Mouse (Mus musculus) lung, postnatal 14 days (tissue): Measurements from ENCODE around the gene Atp6v0a4.

ENCODE experiments used
- DNase-seq: peaks from one replicate; pipeline ENCODE4 v3.0.0; 2021

Gene Atp6v0a4

DNA sequence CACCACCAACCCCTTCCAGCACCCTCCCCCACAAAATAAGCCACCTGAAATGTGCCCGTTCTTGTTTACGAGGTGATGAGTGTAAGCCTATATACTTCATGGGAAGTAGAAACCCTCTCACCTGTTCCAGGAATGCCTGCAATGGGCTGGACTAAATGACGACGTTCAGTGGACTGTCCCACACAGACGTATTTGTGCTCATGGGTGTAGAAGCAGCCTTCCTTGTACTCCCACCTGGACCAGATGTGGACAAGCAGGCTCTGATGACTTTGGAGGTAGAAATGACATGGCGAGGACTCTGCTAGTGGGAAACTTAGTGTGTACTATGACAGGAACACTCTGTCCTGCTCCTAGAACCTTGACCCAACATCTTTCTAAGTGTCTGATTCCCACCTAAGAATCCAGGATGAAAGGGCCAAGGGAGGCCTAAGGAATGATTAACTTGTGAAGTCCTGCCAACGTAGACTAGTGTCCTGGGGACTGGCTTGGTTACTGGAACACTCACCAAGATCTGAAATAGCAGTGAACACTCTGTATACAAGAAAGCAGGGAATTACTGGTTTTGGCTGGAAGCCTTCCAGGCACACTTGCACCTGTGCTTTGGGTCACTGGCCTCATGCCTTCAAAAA, at the start of gene Atp6v0a4:
TSS of gene Atp6v0a4 (minus strand) at position 380 of the 629 bp plus-strand sequence.
- DNase-seq, result no peak

DNA sequence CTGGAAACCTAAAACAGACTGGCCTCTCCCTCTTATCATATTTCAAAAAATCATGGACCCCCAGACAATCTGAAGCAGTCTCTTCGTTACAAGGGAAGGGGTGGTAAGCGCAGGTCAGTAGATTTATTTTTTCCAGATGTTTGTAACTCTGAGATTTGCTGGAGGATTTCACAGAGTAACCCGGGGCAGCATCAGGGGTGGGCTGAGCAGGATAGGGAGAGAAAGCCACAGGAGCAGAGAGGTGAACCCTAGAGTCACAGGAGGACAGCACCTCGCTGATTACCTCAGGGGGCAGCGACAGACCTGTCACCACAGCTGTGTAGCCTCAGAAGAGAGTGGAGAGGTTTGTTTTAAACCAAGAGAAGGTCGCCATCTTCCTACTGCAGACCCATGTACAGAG, 41.0 kb upstream of the Atp6v0a4 start:
- DNase-seq, result no peak

- no peak for DNase-seq
Observed at GRCm38 (mm10) chr6:38164705-38165104, 40.3 kb upstream of the Atp6v0a4 start.

DNA sequence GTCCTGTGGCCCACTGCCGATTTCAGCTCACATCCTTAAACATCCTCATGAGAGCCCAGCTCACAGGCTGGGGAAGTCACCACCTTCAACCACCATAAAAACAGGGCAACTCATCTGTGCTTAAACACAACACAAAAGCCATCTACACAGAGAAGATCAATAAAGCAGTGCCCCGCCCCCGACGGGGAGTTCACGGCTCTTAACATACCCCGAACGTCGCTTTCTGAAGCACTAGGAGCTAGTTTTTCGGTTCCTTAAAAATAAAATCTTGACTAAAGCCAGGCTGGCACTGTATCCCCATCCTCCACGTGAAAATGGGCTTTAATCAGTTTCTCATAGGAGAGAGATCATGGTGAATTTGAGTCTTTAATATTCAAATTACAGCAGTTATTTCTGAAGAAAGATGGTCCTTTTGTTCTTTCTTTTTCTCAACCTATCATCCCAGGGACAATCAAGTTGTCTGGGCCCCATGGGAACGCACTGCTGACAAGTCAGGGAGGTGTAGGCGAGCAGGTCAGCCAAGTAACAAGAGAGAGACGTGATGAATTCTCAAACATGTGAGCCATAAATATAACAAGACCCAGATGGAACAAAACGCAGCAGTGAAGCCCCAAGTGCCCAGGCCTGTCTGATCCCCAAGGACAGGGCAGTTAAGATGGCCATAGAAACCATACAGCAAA, 38.6 kb upstream of the Atp6v0a4 start:
- DNase-seq, result no peak

DNA sequence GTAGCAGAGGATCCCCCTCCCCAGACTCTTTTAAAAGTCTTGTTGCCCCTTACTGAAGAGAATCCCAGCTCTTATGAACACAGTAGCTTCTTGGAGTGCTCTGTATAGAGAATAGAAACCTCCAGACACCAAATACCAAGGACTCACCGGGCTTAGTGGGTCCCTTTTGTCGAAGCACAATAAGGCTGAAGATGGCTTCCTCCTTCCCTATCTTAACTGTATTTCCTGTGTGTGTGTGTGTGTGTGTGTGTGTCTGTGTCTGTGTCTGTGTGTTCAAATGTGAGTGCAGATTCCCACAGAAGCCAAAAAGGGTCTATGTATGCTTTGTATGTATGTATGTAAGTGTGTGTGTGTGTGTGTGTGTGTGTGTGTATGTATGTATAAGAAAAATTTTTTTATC, 36.2 kb upstream of the Atp6v0a4 start:
- DNase-seq, result no peak

- peak; percentile 95 for DNase-seq
Observed at GRCm38 (mm10) chr6:38160102-38160501, 35.7 kb upstream of the Atp6v0a4 start.

GRCm38 (mm10) chr6:38159576-38159975, 35.2 kb upstream of the Atp6v0a4 start:
- DNase-seq, result no peak

GRCm38 (mm10) chr6:38157925-38158324, 33.5 kb upstream of the Atp6v0a4 start:
- DNase-seq, result no peak

DNA sequence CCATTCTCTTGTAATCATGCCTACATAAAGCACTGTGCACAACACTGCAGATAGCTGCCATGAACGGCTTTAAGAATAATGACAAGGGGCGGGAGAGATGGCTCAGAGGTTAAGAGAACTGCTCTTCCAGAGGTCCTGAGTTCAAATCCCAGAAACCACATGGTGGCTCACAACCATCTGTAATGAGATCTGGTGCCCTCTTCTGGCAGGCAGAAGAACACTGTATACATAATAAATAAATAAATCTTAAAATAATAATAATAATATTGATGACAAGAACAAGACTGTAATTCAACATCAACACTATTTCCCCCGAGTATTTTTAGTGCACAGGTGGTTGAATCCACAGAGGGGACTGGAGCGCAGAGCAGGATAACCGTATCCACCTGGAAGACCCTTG, 31.8 kb upstream of the Atp6v0a4 start:
- no peak for DNase-seq

- no peak for DNase-seq
Observed at GRCm38 (mm10) chr6:38152305-38152704, 27.9 kb upstream of the Atp6v0a4 start.

DNA sequence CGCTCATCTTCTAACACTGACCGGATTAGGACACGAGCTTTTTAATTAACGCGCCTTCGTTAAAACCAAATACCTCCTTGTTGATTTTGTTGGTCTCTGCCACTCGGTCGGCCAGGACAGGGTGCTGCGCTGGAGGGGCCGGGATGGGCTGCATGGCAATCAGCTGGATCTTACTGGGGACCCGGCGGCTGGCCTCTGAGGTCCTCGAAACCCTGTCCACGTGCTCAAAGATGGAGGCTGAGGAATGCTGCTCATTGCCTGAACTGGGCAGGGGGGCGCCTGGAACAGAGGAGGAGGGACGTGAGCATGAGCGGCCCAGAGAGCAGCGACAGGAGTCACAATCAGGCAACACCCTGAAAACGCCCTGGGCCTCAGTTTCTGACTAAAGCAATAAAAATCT, 25.1 kb upstream of the Atp6v0a4 start:
- no peak for DNase-seq

- DNase-seq, result no peak
Observed at GRCm38 (mm10) chr6:38148626-38149025, 24.2 kb upstream of the Atp6v0a4 start.

GRCm38 (mm10) chr6:38147301-38147700, 22.9 kb upstream of the Atp6v0a4 start:
- no peak for DNase-seq

DNA sequence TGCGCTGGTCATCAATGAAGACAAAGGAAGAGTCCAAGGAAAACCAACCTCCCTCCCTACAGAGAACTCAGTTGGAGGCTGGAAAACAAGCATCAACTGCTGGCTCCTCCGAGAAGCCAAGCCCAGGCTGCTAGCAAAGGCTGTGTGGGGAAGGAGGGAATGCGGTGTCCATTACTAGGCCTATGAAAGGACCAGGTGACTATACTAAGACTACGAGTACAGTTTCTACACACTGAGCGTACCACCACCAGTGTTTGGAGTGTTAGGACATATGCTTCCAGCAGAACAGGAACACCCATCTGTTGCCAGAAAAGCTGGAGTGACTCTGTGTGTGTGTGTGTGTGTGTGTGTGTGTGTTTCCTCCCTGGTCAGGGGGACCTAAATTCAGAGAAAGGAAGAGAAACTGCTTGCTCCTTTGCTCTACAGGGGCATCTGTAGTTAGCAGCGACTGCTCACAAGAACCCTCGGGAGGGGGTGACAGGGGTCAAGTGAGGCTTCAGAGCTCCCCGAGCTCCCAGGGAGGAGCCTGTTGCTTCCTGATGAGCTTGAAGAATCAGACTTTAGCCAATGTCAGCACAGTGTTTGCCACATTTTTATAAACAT, 21.2 kb upstream of the Atp6v0a4 start:
- DNase-seq, result no peak

DNA sequence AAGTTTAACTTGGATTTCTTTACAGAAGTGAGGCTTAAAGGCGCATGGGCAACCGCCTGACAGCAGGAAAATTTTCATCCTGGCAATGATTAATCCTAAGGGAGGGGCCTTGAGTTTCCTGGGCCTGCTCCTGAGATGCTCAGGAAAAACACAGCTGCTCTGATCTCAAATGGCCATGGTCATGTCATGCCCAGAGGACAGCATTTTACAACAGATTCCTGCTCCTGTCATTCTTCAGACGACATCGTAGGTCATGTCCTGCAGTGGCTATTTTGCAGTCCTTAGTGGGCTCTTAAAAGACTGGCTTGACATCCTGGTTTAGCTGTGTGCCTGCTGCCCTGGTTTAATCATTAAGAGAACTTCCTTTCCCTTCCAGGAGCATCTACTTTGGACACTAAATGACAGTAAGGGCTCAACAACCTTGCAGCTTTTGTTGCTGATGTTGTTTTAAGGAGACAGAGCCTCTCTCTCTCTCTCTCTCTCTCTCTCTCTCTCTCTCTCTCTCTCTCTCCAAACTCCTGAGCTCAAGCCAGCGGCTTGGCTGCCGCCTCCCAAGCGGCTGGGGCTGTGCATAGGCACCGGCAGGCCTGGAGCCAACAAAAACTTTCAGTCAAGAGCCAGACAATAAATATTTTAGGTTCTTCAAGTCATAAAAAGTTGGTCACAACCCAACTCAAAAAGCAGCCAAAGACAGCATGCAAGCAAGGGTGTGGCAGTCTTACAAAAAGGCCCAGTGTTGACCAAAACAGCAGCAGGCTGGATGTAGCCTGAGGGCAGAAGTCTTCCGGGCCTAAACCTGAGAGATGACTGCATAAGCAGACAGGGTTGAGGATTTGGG, 20.0 kb upstream of the Atp6v0a4 start:
- peak; percentile 74 for DNase-seq

GRCm38 (mm10) chr6:38140402-38140801, 16.0 kb upstream of the Atp6v0a4 start:
- DNase-seq, result no peak

DNA sequence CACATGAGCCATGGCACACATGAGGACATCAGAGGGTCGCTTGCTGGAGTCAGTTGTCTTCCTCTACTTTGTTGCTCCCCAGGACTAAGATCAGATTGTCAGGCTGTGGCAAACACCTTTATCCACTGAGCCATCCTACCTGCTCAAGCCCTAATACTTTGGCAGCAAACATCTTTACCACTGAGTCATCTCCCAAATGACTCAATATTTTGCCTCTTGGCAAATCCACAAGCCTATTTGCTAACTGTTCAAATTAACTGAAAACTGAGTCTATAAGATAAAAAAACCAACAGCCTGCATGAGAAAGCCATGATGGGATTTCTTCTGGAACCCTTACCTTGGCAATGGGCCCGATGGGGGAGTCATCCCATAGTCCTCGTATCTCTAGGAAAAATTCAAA, 14.7 kb upstream of the Atp6v0a4 start:
- no peak for DNase-seq

- no peak for DNase-seq
Observed at GRCm38 (mm10) chr6:38134806-38135559, 10.6 kb upstream of the Atp6v0a4 start.

DNA sequence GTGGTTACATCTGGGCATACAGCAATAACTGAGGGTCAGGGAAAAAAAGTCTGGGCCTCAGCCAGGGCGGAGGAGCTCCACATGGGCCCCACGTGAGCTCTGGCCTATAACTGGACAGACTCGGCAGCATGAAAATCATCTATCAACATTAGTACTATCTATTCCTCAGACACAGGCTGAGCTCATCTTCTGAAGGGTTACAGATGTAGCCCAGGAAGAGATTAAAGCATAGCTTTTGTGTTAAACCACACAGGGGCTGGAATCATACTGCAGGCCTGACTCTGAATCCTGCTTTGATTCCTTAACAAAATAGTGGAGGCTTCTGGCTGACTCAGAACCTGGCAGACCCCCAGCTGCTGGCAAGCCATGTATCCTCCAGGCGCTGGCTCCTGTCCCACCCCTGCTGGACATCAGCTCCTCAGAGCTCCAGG, 7.4 kb upstream of the Atp6v0a4 start:
- peak; percentile 63 for DNase-seq

GRCm38 (mm10) chr6:38129883-38130282, 5.5 kb upstream of the Atp6v0a4 start:
- DNase-seq, result no peak

DNA sequence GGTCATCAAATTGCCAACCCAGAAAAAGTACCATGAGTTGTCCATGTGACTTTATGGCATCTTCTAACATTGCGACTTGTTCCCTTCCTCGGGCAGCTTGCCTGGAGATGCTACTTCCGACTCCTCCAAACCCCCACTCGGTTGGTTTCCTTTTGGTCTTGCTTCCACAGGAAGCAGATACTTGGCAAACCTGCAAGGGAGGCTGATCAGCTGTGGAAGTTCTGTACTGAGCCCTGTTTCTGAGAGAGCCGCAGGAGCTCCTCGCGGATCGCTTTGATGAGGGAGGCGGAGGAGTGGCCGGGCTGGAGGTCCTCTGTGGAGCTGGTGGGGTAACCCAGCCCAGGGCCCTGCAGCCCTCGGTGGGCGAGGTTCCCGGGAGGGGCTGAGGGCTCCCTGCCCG, 3.7 kb upstream of the Atp6v0a4 start:
- DNase-seq, result no peak

GRCm38 (mm10) chr6:38125462-38125861, 1.1 kb upstream of the Atp6v0a4 start:
- DNase-seq, result no peak

DNA sequence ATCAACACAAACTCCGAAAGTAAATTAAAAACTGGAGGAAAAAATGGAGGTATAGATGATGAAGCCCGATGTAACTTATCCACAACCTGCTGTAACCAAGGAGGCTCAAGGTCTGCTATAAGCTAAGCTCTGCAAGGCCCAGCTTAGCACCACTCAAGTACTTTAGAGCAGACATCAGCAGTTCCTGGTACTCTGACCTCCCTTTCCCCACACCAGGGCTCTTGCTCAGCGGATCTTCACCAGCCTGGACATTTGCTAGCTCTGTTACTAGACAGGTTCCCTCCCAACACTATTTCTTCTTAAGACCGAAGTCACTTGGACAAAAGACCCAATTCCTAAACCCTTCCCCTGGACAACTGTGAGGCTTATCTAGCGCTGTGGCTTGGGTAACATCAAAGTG, 496 bp upstream of the Atp6v0a4 start:
- no peak for DNase-seq
